Mouse (Mus musculus) liver, embryonic 14.5 days (tissue): ENCODE measurements at regions not wholly inside any gene's neighbourhood (a gene's known extent, or its start where the extent isn't known, plus 50 kb on each side); places are given as distances from the start of the nearest gene placed in this dataset.

Experiments used
- CTCF ChIP-seq: IDR thresholded peaks from 2 replicates; pipeline ENCODE4 v1.5.1; 2016; ENCODE audit warnings: antibody characterized with exemption, low read depth, control low read depth
- EP300 ChIP-seq: IDR thresholded peaks from 2 replicates; pipeline ENCODE4 v1.6.1; 2016; ENCODE audit warnings: antibody characterized with exemption, low read depth

DNA sequence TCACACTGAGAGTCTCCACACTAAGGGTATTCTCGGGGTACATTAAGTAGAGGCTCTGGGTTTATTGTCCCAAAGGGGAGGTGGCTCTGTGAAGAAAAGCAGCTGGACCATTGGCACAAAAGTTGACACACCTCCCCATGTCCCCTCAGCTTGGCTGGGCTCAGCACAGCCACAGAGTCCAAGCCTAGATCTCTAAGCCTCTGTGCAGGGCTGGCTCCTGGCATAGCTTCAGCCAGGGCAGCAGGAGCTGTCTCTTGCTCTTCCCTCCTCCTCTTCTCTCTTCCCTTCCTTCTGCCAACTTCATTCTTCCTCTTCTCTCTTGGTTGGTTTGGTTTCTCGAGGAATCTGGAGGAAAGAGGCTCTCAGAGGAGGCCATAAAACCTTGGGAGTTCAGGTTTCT is 127.4 kb downstream of the 9530068E07Rik start:
- no peak for TF ChIP-seq EP300
- no peak for TF ChIP-seq CTCF
